Mouse (Mus musculus) midbrain, embryonic 11.5 days (tissue): ENCODE measurements at regions not wholly inside any gene's neighbourhood (a gene's known extent, or its start where the extent isn't known, plus 50 kb on each side); places are given as distances from the start of the nearest gene placed in this dataset. TPM values are rescaled to one million over a fixed set of nuclear protein-coding genes. Genes with fewer than 3 reads are reported as not detected.

ENCODE experiments used
- ATAC-seq: fragments of 200-750 bp; cut with Nextera tagmentation; 2 replicates; pipeline ENCODE4 v1.8.0; 2017; ENCODE audit warnings: moderate TSS enrichment, moderate library complexity; ENCODE audit not compliant: low FRiP score
- DNase-seq: peaks from one replicate; pipeline ENCODE4 v3.0.0; 2015; ENCODE audit warnings: low spot score; ENCODE audit errors: missing footprints
- H3K27ac ChIP-seq: fragments of 300-500 bp; sonication (generic); 2 replicates; pipeline ENCODE4 v1.5.1; 2014; ENCODE audit warnings: low read depth, low read length
- H3K27me3 ChIP-seq: fragments of 300-500 bp; sonication (generic); 2 replicates; pipeline ENCODE4 v1.6.1; 2014; ENCODE audit warnings: mild to moderate bottlenecking, low read length, moderate library complexity, mixed read lengths; ENCODE audit not compliant: control insufficient read depth, insufficient read depth
- H3K36me3 ChIP-seq: fragments of 300-500 bp; sonication (generic); 2 replicates; pipeline ENCODE4 v1.6.1; 2014; ENCODE audit warnings: mild to moderate bottlenecking, low read length, moderate library complexity, mixed read lengths; ENCODE audit not compliant: control insufficient read depth, insufficient read depth
- H3K4me1 ChIP-seq: fragments of 300-500 bp; sonication (generic); 2 replicates; pipeline ENCODE4 v1.6.1; 2014; ENCODE audit warnings: low read length; ENCODE audit not compliant: control insufficient read depth, insufficient read depth
- H3K4me2 ChIP-seq: fragments of 300-500 bp; sonication (generic); 2 replicates; pipeline ENCODE4 v1.6.1; 2014; ENCODE audit warnings: mild to moderate bottlenecking, moderate library complexity
- H3K4me3 ChIP-seq: fragments of 300-500 bp; sonication (generic); 2 replicates; pipeline ENCODE4 v1.5.1; 2014; ENCODE audit warnings: low read depth, low read length
- H3K9ac ChIP-seq: fragments of 300-500 bp; sonication (generic); 2 replicates; pipeline ENCODE4 v1.6.1; 2014; ENCODE audit warnings: low read length
- H3K9me3 ChIP-seq: fragments of 300-500 bp; sonication (generic); 2 replicates; pipeline ENCODE4 v1.6.1; 2016; ENCODE audit warnings: low read length; ENCODE audit not compliant: control insufficient read depth
- WGBS: fragments of 180-500 bp; shearing (Covaris S2); extraction: QIAGEN DNeasy Blood & Tissue Kit; methylation state at CpG from one replicate; pipeline ENCODE4 v1.1.7; 2014; 5-methylcytosine and 5-hydroxymethylcytosine counted together
- microRNA counts: library from miRNA; unstranded; fragments of <30 nt; microRNA quantifications from one replicate; lab custom pipeline; 2015
- microRNA-seq: library from miRNA; unstranded; fragments of <30 nt; microRNA quantifications from one replicate; pipeline ENCODE4, GENCODE M21; 2017

DNA sequence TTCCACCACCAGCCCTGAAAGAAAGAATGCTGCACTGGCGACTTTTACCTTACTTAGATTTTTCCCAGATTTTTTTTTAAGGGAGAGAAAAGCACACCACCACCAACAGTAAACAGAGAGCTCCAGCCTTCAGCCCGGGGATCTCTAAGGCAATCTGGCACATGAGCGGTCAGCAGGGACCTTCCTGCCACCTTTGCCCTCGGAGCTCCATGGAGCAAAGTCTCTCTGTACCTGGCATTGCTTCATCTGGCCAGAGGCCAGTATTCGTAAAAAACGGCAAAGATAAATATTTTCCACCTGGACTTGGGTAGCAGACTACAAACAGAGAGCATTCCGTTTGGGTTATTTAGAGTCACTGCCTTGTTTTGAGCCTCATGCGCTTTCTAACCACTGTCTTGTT lies 58.4 kb upstream of the Dio3 start:
- H3K27ac ChIP-seq: no peak overlapping the region
- no peak overlapping the region for H3K4me3 ChIP-seq
- no peak overlapping the region for H3K9ac ChIP-seq
- H3K4me2 ChIP-seq: no peak overlapping the region
- no peaks in the 10 kb centered on the region for H3K27me3 ChIP-seq
- ATAC-seq (no peak), DNase-seq (peak; percentile 31)
- WGBS: 78% methylated on average over 8 of the region's 8 CpGs
- H3K9me3 ChIP-seq: no peaks in the 10 kb centered on the region
- no peaks in the 10 kb centered on the region for H3K4me1 ChIP-seq
- H3K36me3 ChIP-seq: no peaks in the 10 kb centered on the region

DNA sequence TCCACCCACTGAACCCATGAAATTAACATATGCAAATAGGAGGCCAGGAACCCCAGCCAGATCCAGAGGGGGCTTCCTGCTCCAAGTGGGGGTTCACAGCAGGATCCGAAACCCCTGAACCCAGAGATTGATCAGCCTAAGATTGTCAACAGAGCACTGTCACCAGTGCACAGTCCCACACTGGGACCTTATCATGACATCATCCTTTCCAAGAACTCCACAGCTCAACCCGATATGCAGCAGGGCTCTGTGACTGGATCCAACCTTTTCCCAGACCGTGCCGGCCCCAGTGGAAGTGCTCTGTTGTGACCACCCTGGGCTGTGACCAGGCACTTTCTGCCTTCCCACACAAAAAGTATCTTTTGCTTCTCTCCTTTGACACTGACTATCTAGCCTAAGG lies 57.7 kb upstream of the Dio3 start:
- Histone ChIP-seq H3K36me3 (no peaks in the 10 kb centered on the region), H3K4me2 (no peak overlapping the region), H3K9me3 (no peaks in the 10 kb centered on the region), H3K4me3 (no peak overlapping the region), H3K9ac (no peak overlapping the region), H3K27ac (no peak overlapping the region), H3K27me3 (no peaks in the 10 kb centered on the region), H3K4me1 (no peaks in the 10 kb centered on the region)
- ATAC-seq: no peak
- DNase-seq: no peak
- WGBS: 67% methylated on average over 4 of the region's 4 CpGs

DNA sequence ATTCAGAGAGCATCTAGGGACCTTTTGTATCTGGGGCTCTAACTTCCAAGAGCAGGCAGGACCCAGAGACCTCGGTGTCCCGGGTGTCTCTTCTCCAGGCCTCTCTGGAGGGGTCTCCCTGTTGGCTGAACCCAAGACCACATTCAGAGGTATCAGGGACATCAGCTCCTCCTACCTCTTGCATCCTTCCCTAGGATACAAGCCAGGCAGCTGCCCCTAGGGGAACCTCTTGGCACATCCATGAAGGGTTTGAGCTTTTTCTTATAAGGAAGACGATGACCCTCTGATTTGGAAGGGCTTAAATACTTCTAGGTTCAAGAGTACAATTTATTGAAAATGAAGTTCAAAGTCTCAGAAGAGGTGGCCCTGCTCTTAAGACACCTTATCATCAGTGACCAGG lies 57.2 kb upstream of the Dio3 start:
- H3K4me2 ChIP-seq: no peak overlapping the region
- no peaks in the 10 kb centered on the region for H3K9me3 ChIP-seq
- H3K4me3 ChIP-seq: no peak overlapping the region
- 56% methylated on average over 3 of the region's 3 CpGs for WGBS
- H3K9ac ChIP-seq: no peak overlapping the region
- no peak overlapping the region for H3K27ac ChIP-seq
- H3K36me3 ChIP-seq: no peaks in the 10 kb centered on the region
- no peak for ATAC-seq
- H3K27me3 ChIP-seq: no peaks in the 10 kb centered on the region
- no peaks in the 10 kb centered on the region for H3K4me1 ChIP-seq
- DNase-seq: no peak

DNA sequence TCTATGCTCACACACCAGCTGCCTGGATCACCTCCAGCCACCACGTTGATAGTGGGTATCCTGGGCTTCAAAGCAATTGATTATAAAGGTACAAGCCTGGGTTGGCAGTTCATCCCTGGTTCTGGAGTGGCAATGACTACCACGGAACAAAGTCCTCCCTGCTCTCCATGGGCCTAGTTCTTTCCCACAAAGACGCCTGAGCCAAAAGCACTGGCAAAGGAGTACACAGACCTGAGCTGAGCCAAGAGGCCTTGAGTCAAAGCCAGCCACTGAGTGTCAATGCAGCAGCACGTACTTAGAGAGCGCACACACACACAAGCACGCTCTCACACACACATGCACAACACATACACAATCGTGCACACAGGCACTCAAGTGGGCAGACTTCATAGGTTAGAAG lies 54.6 kb upstream of the Dio3 start:
- Histone ChIP-seq H3K27ac (no peak overlapping the region), H3K4me3 (no peak overlapping the region), H3K9ac (no peak overlapping the region), H3K4me1 (no peaks in the 10 kb centered on the region), H3K27me3 (no peaks in the 10 kb centered on the region), H3K36me3 (no peaks in the 10 kb centered on the region), H3K4me2 (no peak overlapping the region), H3K9me3 (no peaks in the 10 kb centered on the region)
- WGBS: 88% methylated on average over 7 of the region's 7 CpGs
- DNase-seq (no peak), ATAC-seq (no peak)

DNA sequence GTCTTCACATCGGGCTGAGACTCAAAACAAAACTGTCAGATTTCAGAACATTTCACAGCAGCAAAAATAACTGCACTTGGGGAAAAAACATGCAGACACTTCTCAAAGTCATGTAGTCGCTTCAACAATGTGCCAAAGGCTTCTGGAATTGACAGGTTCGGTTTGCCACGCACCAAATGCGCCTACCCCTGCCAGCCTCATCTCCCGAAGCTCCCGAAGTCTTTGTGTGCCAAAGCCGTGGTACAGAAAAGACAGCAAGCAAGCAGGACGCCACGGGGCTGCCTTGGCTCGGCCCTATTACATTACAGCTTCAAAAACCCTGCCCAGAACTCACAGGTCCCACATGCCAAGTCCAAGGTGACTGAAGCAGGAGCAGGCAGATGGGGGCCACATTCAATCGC lies 50.9 kb upstream of the Dio3 start:
- Histone ChIP-seq H3K27ac (no peak overlapping the region), H3K4me1 (peaks cover 8% of the 10 kb centered on the region), H3K9ac (no peak overlapping the region), H3K36me3 (no peaks in the 10 kb centered on the region), H3K9me3 (no peaks in the 10 kb centered on the region), H3K4me2 (no peak overlapping the region), H3K27me3 (no peaks in the 10 kb centered on the region), H3K4me3 (no peak overlapping the region)
- 88% methylated on average over 12 of the region's 12 CpGs for WGBS
- ATAC-seq (no peak), DNase-seq (no peak)

MicroRNA genes in the stretch of these regions (microRNA counts, 519-probe panel; counts per million panel counts)
- microRNA mmu-miR-1193 (lab: Ali Mortazavi, UCI) (3,908 counts per million, percentile 30 among the panel's probes with 10 or more counts), microRNA mmu-miR-1197 (lab: Ali Mortazavi, UCI) (not detected), microRNA mmu-miR-134 (lab: Ali Mortazavi, UCI) (4,822 counts per million, percentile 47 among the panel's probes with 10 or more counts), microRNA mmu-miR-154 (lab: Ali Mortazavi, UCI) (5,406 counts per million, percentile 67 among the panel's probes with 10 or more counts), microRNA mmu-miR-299 (lab: Ali Mortazavi, UCI) (not detected), microRNA mmu-miR-300 (lab: Ali Mortazavi, UCI) (5,342 counts per million, percentile 65 among the panel's probes with 10 or more counts), microRNA mmu-miR-3072 (lab: Ali Mortazavi, UCI) (not detected), microRNA mmu-miR-323-3p (lab: Ali Mortazavi, UCI) (5,565 counts per million, percentile 72 among the panel's probes with 10 or more counts), microRNA mmu-miR-323-5p (lab: Ali Mortazavi, UCI) (not detected), microRNA mmu-miR-329 (lab: Ali Mortazavi, UCI) (5,778 counts per million, percentile 78 among the panel's probes with 10 or more counts), microRNA mmu-miR-369-3p (lab: Ali Mortazavi, UCI) (5,990 counts per million, percentile 82 among the panel's probes with 10 or more counts), microRNA mmu-miR-369-5p (lab: Ali Mortazavi, UCI) (3,611 counts per million, percentile 22 among the panel's probes with 10 or more counts), microRNA mmu-miR-376a (lab: Ali Mortazavi, UCI) (5,799 counts per million, percentile 79 among the panel's probes with 10 or more counts), microRNA mmu-miR-376b (lab: Ali Mortazavi, UCI) (6,436 counts per million, percentile 86 among the panel's probes with 10 or more counts), microRNA mmu-miR-376c (lab: Ali Mortazavi, UCI) (5,693 counts per million, percentile 76 among the panel's probes with 10 or more counts), microRNA mmu-miR-377 (lab: Ali Mortazavi, UCI) (5,852 counts per million, percentile 80 among the panel's probes with 10 or more counts), microRNA mmu-miR-379 (lab: Ali Mortazavi, UCI) (3,218 counts per million, percentile 16 among the panel's probes with 10 or more counts), microRNA mmu-miR-380-3p (lab: Ali Mortazavi, UCI) (not detected), microRNA mmu-miR-380-5p (lab: Ali Mortazavi, UCI) (not detected), microRNA mmu-miR-381 (lab: Ali Mortazavi, UCI) (4,323 counts per million, percentile 38 among the panel's probes with 10 or more counts), microRNA mmu-miR-382 (lab: Ali Mortazavi, UCI) (5,767 counts per million, percentile 77 among the panel's probes with 10 or more counts), microRNA mmu-miR-409-3p (lab: Ali Mortazavi, UCI) (4,195 counts per million, percentile 34 among the panel's probes with 10 or more counts), microRNA mmu-miR-409-5p (lab: Ali Mortazavi, UCI) (2,804 counts per million, percentile 9 among the panel's probes with 10 or more counts), microRNA mmu-miR-410 (lab: Ali Mortazavi, UCI) (6,118 counts per million, percentile 83 among the panel's probes with 10 or more counts), microRNA mmu-miR-411 (lab: Ali Mortazavi, UCI) (4,206 counts per million, percentile 35 among the panel's probes with 10 or more counts), microRNA mmu-miR-412 (lab: Ali Mortazavi, UCI) (not detected), microRNA mmu-miR-453 (lab: Ali Mortazavi, UCI) (not detected), microRNA mmu-miR-485 (lab: Ali Mortazavi, UCI) (not detected), microRNA mmu-miR-487b (lab: Ali Mortazavi, UCI) (5,087 counts per million, percentile 55 among the panel's probes with 10 or more counts), microRNA mmu-miR-494 (lab: Ali Mortazavi, UCI) (not detected), microRNA mmu-miR-495 (lab: Ali Mortazavi, UCI) (6,181 counts per million, percentile 84 among the panel's probes with 10 or more counts), microRNA mmu-miR-496 (lab: Ali Mortazavi, UCI) (not detected), microRNA mmu-miR-539 (lab: Ali Mortazavi, UCI) (2,910 counts per million, percentile 11 among the panel's probes with 10 or more counts), microRNA mmu-miR-541 (lab: Ali Mortazavi, UCI) (5,321 counts per million, percentile 65 among the panel's probes with 10 or more counts), microRNA mmu-miR-543 (lab: Ali Mortazavi, UCI) (5,841 counts per million, percentile 79 among the panel's probes with 10 or more counts), microRNA mmu-miR-544 (lab: Ali Mortazavi, UCI) (not detected), microRNA mmu-miR-654-3p (lab: Ali Mortazavi, UCI) (not detected), microRNA mmu-miR-654-5p (lab: Ali Mortazavi, UCI) (not detected), microRNA mmu-miR-666-3p (lab: Ali Mortazavi, UCI) (not detected), microRNA mmu-miR-666-5p (lab: Ali Mortazavi, UCI) (not detected), microRNA mmu-miR-667 (lab: Ali Mortazavi, UCI) (4,333 counts per million, percentile 38 among the panel's probes with 10 or more counts), microRNA mmu-miR-668 (lab: Ali Mortazavi, UCI) (not detected), microRNA mmu-miR-679 (lab: Ali Mortazavi, UCI) (not detected), microRNA mmu-miR-758 (lab: Ali Mortazavi, UCI) (not detected), microRNA mmu-miR-882 (lab: Ali Mortazavi, UCI) (not detected)

Small RNA genes lying in the stretch of these regions (microRNA-seq; reads per million reads assigned to microRNA genes)
- gene Gm24321: not detected
- gene Gm25252: not detected
- not detected for gene Gm25750
- gene Gm27379: 1.3 reads per million
- gene Gm44322: not detected
- gene Mir1193: 1,794 reads per million, percentile 84 among the genes with 10 or more reads in this experiment
- gene Mir1197: 10.4 reads per million, percentile 31 among the genes with 10 or more reads in this experiment
- gene Mir134: 1,615 reads per million, percentile 82 among the genes with 10 or more reads in this experiment
- 2,037 reads per million, percentile 85 among the genes with 10 or more reads in this experiment for gene Mir154
- gene Mir299a: 0.76 reads per million
- not detected for gene Mir299b
- 1,065 reads per million, percentile 78 among the genes with 10 or more reads in this experiment for gene Mir300
- 121 reads per million, percentile 55 among the genes with 10 or more reads in this experiment for gene Mir3072
- 1,354 reads per million, percentile 81 among the genes with 10 or more reads in this experiment for gene Mir323
- gene Mir329: 291 reads per million, percentile 67 among the genes with 10 or more reads in this experiment
- 4,223 reads per million, percentile 89 among the genes with 10 or more reads in this experiment for gene Mir369
- not detected for gene Mir376a
- 592 reads per million, percentile 73 among the genes with 10 or more reads in this experiment for gene Mir376b
- gene Mir376c: 1,178 reads per million, percentile 79 among the genes with 10 or more reads in this experiment
- gene Mir377: 159 reads per million, percentile 59 among the genes with 10 or more reads in this experiment
- 4,992 reads per million, percentile 90 among the genes with 10 or more reads in this experiment for gene Mir379
- not detected for gene Mir380
- gene Mir381: 3,454 reads per million, percentile 88 among the genes with 10 or more reads in this experiment
- 4,782 reads per million, percentile 90 among the genes with 10 or more reads in this experiment for gene Mir382
- not detected for gene Mir409
- gene Mir410: 203 reads per million, percentile 64 among the genes with 10 or more reads in this experiment
- gene Mir411: 6,994 reads per million, percentile 93 among the genes with 10 or more reads in this experiment
- 165 reads per million, percentile 61 among the genes with 10 or more reads in this experiment for gene Mir412
- gene Mir453: not detected
- gene Mir485: 258 reads per million, percentile 66 among the genes with 10 or more reads in this experiment
- 9,991 reads per million, percentile 95 among the genes with 10 or more reads in this experiment for gene Mir487b
- 918 reads per million, percentile 77 among the genes with 10 or more reads in this experiment for gene Mir494
- gene Mir495: 153 reads per million, percentile 59 among the genes with 10 or more reads in this experiment
- 199 reads per million, percentile 63 among the genes with 10 or more reads in this experiment for gene Mir496a
- not detected for gene Mir539
- gene Mir541: 4,316 reads per million, percentile 89 among the genes with 10 or more reads in this experiment
- gene Mir543: 628 reads per million, percentile 73 among the genes with 10 or more reads in this experiment
- gene Mir544: 4.5 reads per million, percentile 20 among the genes with 10 or more reads in this experiment
- not detected for gene Mir654
- 102 reads per million, percentile 53 among the genes with 10 or more reads in this experiment for gene Mir666
- gene Mir667: 140 reads per million, percentile 57 among the genes with 10 or more reads in this experiment
- gene Mir668: 56.9 reads per million, percentile 48 among the genes with 10 or more reads in this experiment
- gene Mir679: 261 reads per million, percentile 66 among the genes with 10 or more reads in this experiment
- 121 reads per million, percentile 55 among the genes with 10 or more reads in this experiment for gene Mir758
- gene Mir882: not detected
